Mouse (Mus musculus) MEL (cell line): Measurements from ENCODE around the gene Pnpo. TPM values are rescaled to one million over a fixed set of nuclear protein-coding genes. Genes with fewer than 3 reads are reported as not detected.

Experiments used
- DNase-seq: peaks from one replicate; pipeline ENCODE4 v3.0.0; 2011; ENCODE audit warnings: low read depth, low spot score
- H3K27ac ChIP-seq: 2 replicates; pipeline ENCODE4 v1.5.1; 2012; ENCODE audit warnings: low read depth, mild to moderate bottlenecking, control low read depth, low read length, moderate library complexity; ENCODE audit not compliant: control insufficient read depth
- H3K27me3 ChIP-seq, 2 experiments: fragments of 150-350 bp in 1 of 2; sonication (generic) in 1 of 2; 2 replicates each; pipeline ENCODE4 v1.6.1; 2012; ENCODE audit warnings: low read length in 2 of 2, mild to moderate bottlenecking in 2 of 2, improper control_type of control experiment in 1 of 2, moderate library complexity in 1 of 2; ENCODE audit not compliant: insufficient read depth in 2 of 2, control insufficient read depth in 1 of 2
- H3K36me3 ChIP-seq, 2 experiments: 2 replicates each; pipeline ENCODE4 v1.6.1; 2012 to 2014; ENCODE audit warnings: low read length in 2 of 2, improper control_type of control experiment in 1 of 2, inconsistent platforms in 1 of 2, mild to moderate bottlenecking in 1 of 2; ENCODE audit not compliant: insufficient read depth in 2 of 2, control insufficient read depth in 1 of 2
- H3K4me1 ChIP-seq, 2 experiments: fragments of 150-350 bp in 1 of 2; sonication (generic) in 1 of 2; 2 replicates each; pipeline ENCODE4 v1.6.1; 2012; ENCODE audit warnings: low read length in 2 of 2, improper control_type of control experiment in 1 of 2, mild to moderate bottlenecking in 1 of 2; ENCODE audit not compliant: insufficient read depth in 2 of 2, control insufficient read depth in 1 of 2
- H3K4me3 ChIP-seq, 2 experiments: fragments of 150-350 bp in 1 of 2; sonication (generic) in 1 of 2; 2 replicates each; pipeline ENCODE4 v1.5.1; 2012; ENCODE audit warnings: low read depth in 2 of 2, low read length in 2 of 2, mild to moderate bottlenecking in 2 of 2, moderate library complexity in 2 of 2, control low read depth in 1 of 2, improper control_type of control experiment in 1 of 2; ENCODE audit not compliant: control insufficient read depth in 1 of 2, insufficient read depth in 1 of 2
- H3K79me2 ChIP-seq: 2 replicates; pipeline ENCODE4 v1.6.1; 2012; ENCODE audit warnings: mild to moderate bottlenecking, low read length, moderate library complexity; ENCODE audit not compliant: control insufficient read depth, poor library complexity, insufficient read depth
- H3K9ac ChIP-seq: 2 replicates; pipeline ENCODE4 v1.6.1; 2012; ENCODE audit warnings: low read depth, mild to moderate bottlenecking, control low read depth, low read length, moderate library complexity; ENCODE audit not compliant: control insufficient read depth, poor library complexity, severe bottlenecking
- H3K9me3 ChIP-seq: fragments of 150-350 bp; sonication (generic); replicated peaks from 2 replicates; pipeline ENCODE4 v1.6.1; 2012; ENCODE audit warnings: mild to moderate bottlenecking, low read length, improper control_type of control experiment, moderate library complexity; ENCODE audit not compliant: insufficient read depth
- BHLHE40 ChIP-seq: IDR thresholded peaks from 2 replicates; pipeline ENCODE4 v1.6.1; 2012; ENCODE audit warnings: low read depth, mild to moderate bottlenecking, inconsistent platforms, low read length, improper control_type of control experiment, borderline replicate concordance
- CHD1 ChIP-seq: IDR thresholded peaks from 2 replicates; pipeline ENCODE4 v1.6.1; 2012; ENCODE audit warnings: low read depth, mild to moderate bottlenecking, inconsistent platforms, low read length, improper control_type of control experiment
- CHD2 ChIP-seq: IDR thresholded peaks from 2 replicates; pipeline ENCODE4 v1.6.1; 2011; ENCODE audit warnings: low read length, improper control_type of control experiment
- CTCF ChIP-seq, 3 experiments: IDR thresholded peaks in 2 of 3; conservative IDR thresholded peaks in 1 of 3; 2 replicates each; pipeline ENCODE4 v1.5.1; 2011 to 2012; ENCODE audit warnings: low read length in 3 of 3, low read depth in 2 of 3, mild to moderate bottlenecking in 2 of 3, improper control_type of control experiment in 1 of 3, inconsistent platforms in 1 of 3, mixed read lengths in 1 of 3, moderate library complexity in 1 of 3; ENCODE audit not compliant: control insufficient read depth in 1 of 3, insufficient read depth in 1 of 3, poor library complexity in 1 of 3, severe bottlenecking in 1 of 3
- EP300 ChIP-seq, 2 experiments: IDR thresholded peaks; 2 replicates each; pipeline ENCODE4 v1.6.1; 2011; ENCODE audit warnings: improper control_type of control experiment in 2 of 2, low read length in 2 of 2, low read depth in 1 of 2, mild to moderate bottlenecking in 1 of 2
- ETS1 ChIP-seq: IDR thresholded peaks from 2 replicates; pipeline ENCODE4 v1.6.1; 2012; ENCODE audit warnings: low read depth, mild to moderate bottlenecking, inconsistent platforms, low read length, improper control_type of control experiment, moderate library complexity
- GABPA ChIP-seq: IDR thresholded peaks from 2 replicates; pipeline ENCODE4 v1.6.1; 2012; ENCODE audit warnings: low read depth, mild to moderate bottlenecking, inconsistent platforms, low read length, improper control_type of control experiment, moderate library complexity
- GATA1 ChIP-seq: IDR thresholded peaks from 2 replicates; pipeline ENCODE4 v1.6.1; 2011; ENCODE audit warnings: low read depth, low read length, improper control_type of control experiment
- JUND ChIP-seq: IDR thresholded peaks from 2 replicates; pipeline ENCODE4 v1.6.1; 2011; ENCODE audit warnings: low read depth, mild to moderate bottlenecking, improper control_type of control experiment, low read length
- KAT2A ChIP-seq: conservative IDR thresholded peaks from 2 replicates; pipeline ENCODE4 v1.6.1; 2012; ENCODE audit warnings: low read depth, low read length, improper control_type of control experiment, inconsistent platforms
- MAFK ChIP-seq: IDR thresholded peaks from 2 replicates; pipeline ENCODE4 v1.6.1; 2011; ENCODE audit warnings: low read depth, mild to moderate bottlenecking, low read length, improper control_type of control experiment, borderline replicate concordance
- MAX ChIP-seq: IDR thresholded peaks from 2 replicates; pipeline ENCODE4 v1.6.1; 2011; ENCODE audit warnings: low read length, improper control_type of control experiment
- MAZ ChIP-seq: IDR thresholded peaks from 2 replicates; pipeline ENCODE4 v1.6.1; 2012; ENCODE audit warnings: low read depth, mild to moderate bottlenecking, inconsistent platforms, low read length, improper control_type of control experiment
- MXI1 ChIP-seq: IDR thresholded peaks from 2 replicates; pipeline ENCODE4 v1.6.1; 2011; ENCODE audit warnings: mild to moderate bottlenecking, low read depth, low read length, improper control_type of control experiment
- MYB ChIP-seq: IDR thresholded peaks from 2 replicates; pipeline ENCODE4 v1.6.1; 2011; ENCODE audit warnings: mild to moderate bottlenecking, low read depth, low read length, improper control_type of control experiment
- MYC ChIP-seq: IDR thresholded peaks from 2 replicates; pipeline ENCODE4 v1.6.1; 2011; ENCODE audit warnings: low read depth, mild to moderate bottlenecking, low read length, improper control_type of control experiment, moderate library complexity
- POLR2A ChIP-seq, 2 experiments: IDR thresholded peaks; 2 replicates each; pipeline ENCODE4 v1.6.1; 2011 to 2012; ENCODE audit warnings: low read length in 2 of 2, mild to moderate bottlenecking in 2 of 2, control low read depth in 1 of 2, improper control_type of control experiment in 1 of 2, low read depth in 1 of 2, moderate library complexity in 1 of 2; ENCODE audit not compliant: control insufficient read depth in 1 of 2, insufficient read depth in 1 of 2, poor library complexity in 1 of 2
- POLR2AphosphoS5 ChIP-seq: IDR thresholded peaks from 2 replicates; pipeline ENCODE4 v1.6.1; 2012; ENCODE audit warnings: low read depth, borderline replicate concordance, mild to moderate bottlenecking, inconsistent platforms, low read length, moderate library complexity, mixed read lengths
- RCOR1 ChIP-seq: IDR thresholded peaks from 2 replicates; pipeline ENCODE4 v1.6.1; 2012; ENCODE audit warnings: low read depth, mild to moderate bottlenecking, inconsistent platforms, low read length, improper control_type of control experiment
- SIN3A ChIP-seq: IDR thresholded peaks from 2 replicates; pipeline ENCODE4 v1.6.1; 2012; ENCODE audit warnings: low read length, improper control_type of control experiment, inconsistent platforms
- SMC3 ChIP-seq: IDR thresholded peaks from 2 replicates; pipeline ENCODE4 v1.6.1; 2011; ENCODE audit warnings: low read depth, low read length, improper control_type of control experiment
- TAL1 ChIP-seq: IDR thresholded peaks from 2 replicates; pipeline ENCODE4 v1.6.1; 2012; ENCODE audit warnings: mild to moderate bottlenecking, inconsistent platforms, low read length, moderate library complexity, mixed read lengths
- TBP ChIP-seq: IDR thresholded peaks from 2 replicates; pipeline ENCODE4 v1.8.0; 2011; ENCODE audit warnings: low read depth, low read length, improper control_type of control experiment
- TCF12 ChIP-seq: IDR thresholded peaks from 2 replicates; pipeline ENCODE4 v1.6.1; 2014; ENCODE audit warnings: low read depth, mild to moderate bottlenecking, inconsistent platforms, low read length, improper control_type of control experiment, moderate library complexity
- UBTF ChIP-seq: IDR thresholded peaks from 2 replicates; pipeline ENCODE4 v1.6.1; 2012; ENCODE audit warnings: low read depth, mild to moderate bottlenecking, inconsistent platforms, low read length, improper control_type of control experiment, moderate library complexity, borderline replicate concordance; ENCODE audit not compliant: insufficient read depth
- USF2 ChIP-seq, 2 experiments: IDR thresholded peaks; 2 replicates each; pipeline ENCODE4 v1.6.1; 2011 to 2012; ENCODE audit warnings: improper control_type of control experiment in 2 of 2, low read length in 2 of 2, borderline replicate concordance in 1 of 2, inconsistent platforms in 1 of 2, low read depth in 1 of 2, mild to moderate bottlenecking in 1 of 2; ENCODE audit not compliant: insufficient read depth in 1 of 2
- ZKSCAN1 ChIP-seq: IDR thresholded peaks from 2 replicates; pipeline ENCODE4 v1.6.1; 2012; ENCODE audit warnings: low read depth, mild to moderate bottlenecking, inconsistent platforms, low read length, improper control_type of control experiment, moderate library complexity
- ZMIZ1 ChIP-seq: IDR thresholded peaks from 2 replicates; pipeline ENCODE4 v1.6.1; 2012; ENCODE audit warnings: low read depth, mild to moderate bottlenecking, inconsistent platforms, low read length, improper control_type of control experiment, moderate library complexity
- ZNF384 ChIP-seq: IDR thresholded peaks from 2 replicates; pipeline ENCODE4 v1.6.1; 2012; ENCODE audit warnings: low read depth, mild to moderate bottlenecking, inconsistent platforms, low read length, improper control_type of control experiment
- polyA plus RNA-seq, 2 experiments: library from polyadenylated mRNA; stranded (reverse) in 1 of 2; unstranded in 1 of 2; fragments of >175 nt in 1 of 2; fragments of >200 nt in 1 of 2; gene quantifications; 2 replicates each; pipeline versions ENCODE4 v1.2.1 to v1.2.4; 2012; ENCODE audit warnings: low replicate concordance in 2 of 2, low read depth in 1 of 2; ENCODE audit not compliant: insufficient read length in 2 of 2, insufficient read depth in 1 of 2, missing spikeins in 1 of 2
- total RNA-seq: library from RNA; depleted of rRNA; stranded (reverse); fragments of 300-350 nt; gene quantifications from 2 replicates; pipeline ENCODE4 v1.2.3, GENCODE M21; 2012

Pnpo gene
- total and polyA plus RNA-seq, 3 experiments, result 38.8 to 55.7 TPM; not detected in 1

GRCm38 (mm10) chr11:96968476-96968875 is 24.7 kb upstream of the Pnpo start:
- Histone ChIP-seq H3K27ac (0 out of 2 replicates have a peak overlapping the region, but pooled peaks have one; percentile 23), H3K9ac (no peak overlapping the region)

GRCm38 (mm10) chr11:96967544-96968269 is 23.9 kb upstream of the Pnpo start:
- H3K9me3 ChIP-seq, result no peaks in the 10 kb centered on the region
- peaks cover 12% of the 10 kb centered on the region; the same call in 1 of the 2 replicates for H3K79me2 ChIP-seq
- no peaks in the 10 kb centered on the region for H3K27me3 ChIP-seq
- peak; percentile 45 for DNase-seq
- peaks cover 20 to 37% of the 10 kb centered on the region in 2 experiments for H3K4me1 ChIP-seq
- no peak overlapping the region for H3K9ac ChIP-seq
- H3K4me3 ChIP-seq, result no peak overlapping the region
- H3K36me3 ChIP-seq, result peaks cover 3 to 42% of the 10 kb centered on the region in 2 experiments
- H3K27ac ChIP-seq, result peak overlapping the region; percentile 23; the same call in 1 of the 2 replicates
- TF ChIP-seq MYC, result peak; percentile 70
- no peak for TF ChIP-seq JUND
- TF ChIP-seq MAX, result peak; percentile 38
- no peak for TF ChIP-seq ZKSCAN1
- TF ChIP-seq ETS1, result 0 out of 2 replicates have a peak, but pooled peaks have one; percentile 24
- TF ChIP-seq GABPA, result no peak
- peak; percentile 51; the same call in 1 of the 2 replicates for TF ChIP-seq TCF12
- TF ChIP-seq GATA1, result peak; percentile 77
- TF ChIP-seq MXI1, result peak; percentile 87
- TF ChIP-seq MYB, result no peak
- TF ChIP-seq MAFK, result no peak
- no peak for TF ChIP-seq TBP
- no peak for TF ChIP-seq CTCF (IDR thresholded peaks at IDR 0.05 in 2 of 3, conservative IDR thresholded peaks at IDR 0.05 in 1 of 3; ENCODE audit: control insufficient read depth in 1 of 3, insufficient read depth in 1 of 3, low read depth in 2 of 3, low read length in 3 of 3, poor library complexity in 1 of 3, severe bottlenecking in 1 of 3)
- no peak for TF ChIP-seq POLR2AphosphoS5
- no peak for TF ChIP-seq UBTF
- peak in 1 of 2 experiments; percentile 33; a peak in 1 of 4 replicates for TF ChIP-seq POLR2A (IDR thresholded peaks at IDR 0.05; ENCODE audit: control insufficient read depth in 1 of 2, insufficient read depth in 1 of 2, low read depth in 1 of 2, low read length in 2 of 2, poor library complexity in 1 of 2)
- TF ChIP-seq ZMIZ1, result no peak; the same call in 1 of the 2 replicates
- TF ChIP-seq MAZ, result no peak
- no peak for TF ChIP-seq CHD1
- no peak for TF ChIP-seq KAT2A
- TF ChIP-seq EP300 (IDR thresholded peaks at IDR 0.05; ENCODE audit: low read depth in 1 of 2, low read length in 2 of 2), result peak in 1 of 2 experiments; percentile 35; a peak in 2 of 4 replicates
- peak; percentile 62; the same call in 1 of the 2 replicates for TF ChIP-seq RCOR1
- TF ChIP-seq USF2 (IDR thresholded peaks at IDR 0.05; ENCODE audit: borderline replicate concordance in 1 of 2, insufficient read depth in 1 of 2, low read depth in 1 of 2, low read length in 2 of 2), result no peak
- TF ChIP-seq SIN3A, result no peak
- TF ChIP-seq ZNF384, result 0 out of 2 replicates have a peak, but pooled peaks have one; percentile 55
- TF ChIP-seq TAL1, result no peak
- TF ChIP-seq BHLHE40, result no peak
- TF ChIP-seq CHD2, result no peak

More at GRCm38 (mm10) chr11:96968476-96968875, 24.7 kb upstream of the Pnpo start:
- TF ChIP-seq SIN3A, result no peak
- no peak for TF ChIP-seq POLR2A (IDR thresholded peaks at IDR 0.05; ENCODE audit: control insufficient read depth in 1 of 2, insufficient read depth in 1 of 2, low read depth in 1 of 2, low read length in 2 of 2, poor library complexity in 1 of 2)
- no peak for TF ChIP-seq TBP
- TF ChIP-seq SMC3, result peak; percentile 19; the same call in 1 of the 2 replicates
- TF ChIP-seq TAL1, result no peak
- TF ChIP-seq MYB, result no peak
- no peak overlapping the region for H3K4me3 ChIP-seq
- H3K4me1 ChIP-seq, result peaks cover 20 to 37% of the 10 kb centered on the region in 2 experiments
- H3K27me3 ChIP-seq, result no peaks in the 10 kb centered on the region
- H3K9me3 ChIP-seq, result no peaks in the 10 kb centered on the region
- H3K79me2 ChIP-seq, result peaks cover 16% of the 10 kb centered on the region; the same call in 1 of the 2 replicates
- peaks cover 3 to 42% of the 10 kb centered on the region in 2 experiments for H3K36me3 ChIP-seq
- no peak for DNase-seq
